Mouse (Mus musculus): ENCODE results near the gene Gm20518. TPM values are rescaled to one million over a fixed set of nuclear protein-coding genes. Genes with fewer than 3 reads are reported as not detected.

Gene Gm20518
- polyA plus RNA-seq, 1 experiment from 2014 or later: 0.35 TPM

- Histone ChIP-seq H3K27me3 (ENCODE audit: low read depth, poor library complexity, severe bottlenecking) (peaks cover 22% of the 10 kb centered on the region; the same call in 1 of the 2 replicates), H3K4me3 (peak overlapping the region; percentile 81), H3K36me3 (peaks cover 23% of the 10 kb centered on the region), H3K9me3 (replicated peaks) (no peaks in the 10 kb centered on the region), H3K27ac (replicated peaks) (peak overlapping the region; percentile 90), H3K4me1 (peaks cover 49% of the 10 kb centered on the region)
- WGBS: under 1% methylated on average over 72 of the region's 72 CpGs
- DNase-seq (ENCODE audit: low spot score): no peak
Observed at GRCm38 (mm10) chr16:17927351-17928082, 36.0 kb upstream of the Gm20518 start.

GRCm38 (mm10) chr16:17922163-17922538 lies 30.7 kb upstream of the Gm20518 start:
- WGBS: 2% methylated on average over 14 of the region's 14 CpGs
- DNase-seq (ENCODE audit: low spot score): no peak

GRCm38 (mm10) chr16:17921325-17922162 lies 30.1 kb upstream of the Gm20518 start:
- 3% methylated on average over 47 of the region's 47 CpGs for WGBS
- peak; percentile 96 for DNase-seq (ENCODE audit: low spot score)
- Histone ChIP-seq H3K27me3 (ENCODE audit: low read depth, poor library complexity, severe bottlenecking) (peaks cover 50% of the 10 kb centered on the region), H3K9me3 (replicated peaks) (no peaks in the 10 kb centered on the region), H3K4me1 (peaks cover 46% of the 10 kb centered on the region), H3K27ac (replicated peaks) (peak overlapping the region; percentile 92), H3K36me3 (peaks cover 23% of the 10 kb centered on the region), H3K4me3 (peak overlapping the region; percentile 87)

More at GRCm38 (mm10) chr16:17922163-17922538, 30.7 kb upstream of the Gm20518 start:
- Histone ChIP-seq H3K4me1 (peaks cover 52% of the 10 kb centered on the region), H3K27me3 (ENCODE audit: low read depth, poor library complexity, severe bottlenecking) (peaks cover 50% of the 10 kb centered on the region), H3K36me3 (peaks cover 23% of the 10 kb centered on the region), H3K27ac (replicated peaks) (peak overlapping the region; percentile 92), H3K9me3 (replicated peaks) (no peaks in the 10 kb centered on the region), H3K4me3 (peak overlapping the region; percentile 87)

GRCm38 (mm10) chr16:17920586-17920985 lies 29.1 kb upstream of the Gm20518 start:
- Histone ChIP-seq H3K4me1 (peaks cover 42% of the 10 kb centered on the region), H3K36me3 (peaks cover 14% of the 10 kb centered on the region), H3K27ac (replicated peaks) (peak overlapping the region; percentile 92), H3K27me3 (ENCODE audit: low read depth, poor library complexity, severe bottlenecking) (peaks cover 50% of the 10 kb centered on the region), H3K9me3 (replicated peaks) (no peaks in the 10 kb centered on the region), H3K4me3 (peak overlapping the region; percentile 87)
- DNase-seq (ENCODE audit: low spot score): peak; percentile 82
- 2% methylated on average over 20 of the region's 20 CpGs for WGBS

GRCm38 (mm10) chr16:17914307-17915249 lies 23.1 kb upstream of the Gm20518 start, which contains the start of gene Gsc2:
Gene Gsc2, minus strand, starts transcription at chr16:17915059.
- H3K27ac ChIP-seq (replicated peaks): peak within 1 kb of the TSS; percentile 64; the same call in 1 of the 2 replicates
- under 1% methylated on average over 105 of the region's 106 CpGs for WGBS

GRCm38 (mm10) chr16:17911052-17911595 lies 19.7 kb upstream of the Gm20518 start, which contains the start of gene Ess2:
Gene Ess2, minus strand, starts transcription at chr16:17911348.
- H3K4me3 ChIP-seq: peak within 1 kb of the TSS; percentile 90
- WGBS: under 1% methylated on average over 35 of the region's 35 CpGs
- peak within 1 kb of the TSS; percentile 94 for H3K27ac ChIP-seq (replicated peaks)
- no peaks in the 10 kb centered on the region for H3K9me3 ChIP-seq (replicated peaks)
- peaks cover 26% of the 10 kb centered on the region for H3K4me1 ChIP-seq
- DNase-seq (ENCODE audit: low spot score): peak; percentile 90
- H3K36me3 ChIP-seq: peaks cover 34% of the 10 kb centered on the region
- H3K27me3 ChIP-seq (ENCODE audit: low read depth, poor library complexity, severe bottlenecking): peaks cover 46% of the 10 kb centered on the region

More at GRCm38 (mm10) chr16:17914307-17915249, 23.1 kb upstream of the Gm20518 start, which contains the start of gene Gsc2:
- Histone ChIP-seq H3K4me1 (peaks cover 27% of the 10 kb centered on the region), H3K36me3 (no peaks in the 10 kb centered on the region), H3K27me3 (ENCODE audit: low read depth, poor library complexity, severe bottlenecking) (peaks cover 81% of the 10 kb centered on the region), H3K9me3 (replicated peaks) (no peaks in the 10 kb centered on the region), H3K4me3 (peak within 1 kb of the TSS; percentile 56)
- DNase-seq (ENCODE audit: low spot score): peak; percentile 60

GRCm38 (mm10) chr16:17898462-17898861 lies 7.0 kb upstream of the Gm20518 start, which contains the start of the genes Dgcr2 and Tssk2:
Gene Dgcr2, minus strand, starts transcription at chr16:17898562.
Gene Tssk2, plus strand, starts transcription at chr16:17898637.
- H3K9me3 ChIP-seq (replicated peaks): no peaks in the 10 kb centered on the region
- no peak for DNase-seq (ENCODE audit: low spot score)
- H3K27ac ChIP-seq (replicated peaks): no peak within 1 kb of the TSS
- no peak within 1 kb of the TSS for H3K4me3 ChIP-seq
- H3K4me1 ChIP-seq: no peaks in the 10 kb centered on the region
- WGBS: 94% methylated on average over 14 of the region's 14 CpGs
- peaks cover 56% of the 10 kb centered on the region for H3K36me3 ChIP-seq
- H3K27me3 ChIP-seq (ENCODE audit: low read depth, poor library complexity, severe bottlenecking): no peaks in the 10 kb centered on the region

GRCm38 (mm10) chr16:17896091-17896490 lies 4.6 kb upstream of the Gm20518 start:
- Histone ChIP-seq H3K4me3 (no peak overlapping the region), H3K27ac (replicated peaks) (no peak overlapping the region), H3K27me3 (ENCODE audit: low read depth, poor library complexity, severe bottlenecking) (no peaks in the 10 kb centered on the region), H3K36me3 (peaks cover 32% of the 10 kb centered on the region), H3K4me1 (peaks cover 9% of the 10 kb centered on the region), H3K9me3 (replicated peaks) (no peaks in the 10 kb centered on the region)
- DNase-seq (ENCODE audit: low spot score): no peak

GRCm38 (mm10) chr16:17893923-17894322 lies 2.5 kb upstream of the Gm20518 start, which contains the start of gene Tssk1:
Gene Tssk1, plus strand, starts transcription at chr16:17894223.
- peaks cover 15% of the 10 kb centered on the region for H3K36me3 ChIP-seq
- no peak for DNase-seq (ENCODE audit: low spot score)
- no peak within 1 kb of the TSS for H3K4me3 ChIP-seq
- H3K9me3 ChIP-seq (replicated peaks): no peaks in the 10 kb centered on the region
- no peak within 1 kb of the TSS for H3K27ac ChIP-seq (replicated peaks)
- WGBS: 88% methylated on average over 2 of the region's 2 CpGs
- H3K4me1 ChIP-seq: peaks cover 24% of the 10 kb centered on the region
- no peaks in the 10 kb centered on the region for H3K27me3 ChIP-seq (ENCODE audit: low read depth, poor library complexity, severe bottlenecking)

- H3K27me3 ChIP-seq (ENCODE audit: low read depth, poor library complexity, severe bottlenecking): no peaks in the 10 kb centered on the region
Observed at GRCm38 (mm10) chr16:17892606-17893005, 1.1 kb upstream of the Gm20518 start.

GRCm38 (mm10) chr16:17890917-17891566 lies 429 bp downstream of the Gm20518 start:
- no peaks in the 10 kb centered on the region for H3K27me3 ChIP-seq (ENCODE audit: low read depth, poor library complexity, severe bottlenecking)
- H3K9me3 ChIP-seq (replicated peaks): no peaks in the 10 kb centered on the region
- H3K36me3 ChIP-seq: peaks cover 7% of the 10 kb centered on the region
- H3K27ac ChIP-seq (replicated peaks): peak overlapping the region; percentile 98
- peak overlapping the region; percentile 91 for H3K4me3 ChIP-seq
- H3K4me1 ChIP-seq: peaks cover 28% of the 10 kb centered on the region
- under 1% methylated on average over 44 of the region's 44 CpGs for WGBS
- DNase-seq (ENCODE audit: low spot score): no peak

More at GRCm38 (mm10) chr16:17892606-17893005, 1.1 kb upstream of the Gm20518 start:
- H3K9me3 ChIP-seq (replicated peaks): no peaks in the 10 kb centered on the region
- peaks cover 5% of the 10 kb centered on the region for H3K36me3 ChIP-seq
- H3K27ac ChIP-seq (replicated peaks): no peak overlapping the region
- DNase-seq (ENCODE audit: low spot score): no peak
- H3K4me3 ChIP-seq: no peak overlapping the region
- H3K4me1 ChIP-seq: peaks cover 24% of the 10 kb centered on the region
- 82% methylated on average over 3 of the region's 3 CpGs for WGBS

All from midbrain, embryonic 10.5 days (tissue).